Mouse (Mus musculus) heart, embryonic 12.5 days (tissue): ENCODE results near the gene Actn4. TPM values are rescaled to one million over a fixed set of nuclear protein-coding genes. Genes with fewer than 3 reads are reported as not detected.

Source experiments
- polyA plus RNA-seq: library from polyadenylated mRNA; unstranded; fragments of >200 nt; fragmentation: Nextera tagmentation; extraction: Ambion mirVana; gene quantifications from 2 replicates; pipeline ENCODE4 v1.2.1, GENCODE M21; 2016

Actn4 gene
- polyA plus RNA-seq, 1 experiment from 2014 or later: 317 TPM

Other genes with a start within 250 kb of the Actn4 start
- 9.9 and 10.4 TPM in 2 replicates for gene Fbxo17, start 245.5 kb downstream of the Actn4 start, polyA plus RNA-seq
- gene Mrps12, start 220.5 kb downstream of the Actn4 start, polyA plus RNA-seq: 116 TPM in 2 replicates
- gene Sars2, start 220.3 kb downstream of the Actn4 start, polyA plus RNA-seq: 23.2 and 27.3 TPM in 2 replicates
- not detected in 2 replicates for gene Ccer2, start 206.2 kb downstream of the Actn4 start, polyA plus RNA-seq
- 46.6 and 49.0 TPM in 2 replicates for gene Sirt2, start 195.6 kb downstream of the Actn4 start, polyA plus RNA-seq
- 30.0 and 32.1 TPM in 2 replicates for gene Nfkbib, start 194.8 kb downstream of the Actn4 start, polyA plus RNA-seq
- gene Rinl, start 173.4 kb downstream of the Actn4 start, polyA plus RNA-seq: 2.7 and 2.8 TPM in 2 replicates
- 218 and 232 TPM in 2 replicates for gene Hnrnpl, start 153.8 kb downstream of the Actn4 start, polyA plus RNA-seq
- 137 and 142 TPM in 2 replicates for gene Ech1, start 137.1 kb downstream of the Actn4 start, polyA plus RNA-seq
- 4.2 and 4.4 TPM in 2 replicates for gene Lgals4, start 128.5 kb downstream of the Actn4 start, polyA plus RNA-seq
- 1.1 and 1.3 TPM in 2 replicates for gene Lgals7, start 98.5 kb downstream of the Actn4 start, polyA plus RNA-seq
- gene Capn12, start 80.9 kb downstream of the Actn4 start, polyA plus RNA-seq: 0.17 and 0.27 TPM in 2 replicates
- 254 and 255 TPM in 2 replicates for gene Eif3k, start 19.5 kb upstream of the Actn4 start, polyA plus RNA-seq
- gene Map4k1, start 19.7 kb upstream of the Actn4 start, polyA plus RNA-seq: 5.8 and 6.5 TPM in 2 replicates
- 0.14 and 0.24 TPM in 2 replicates for gene Ryr1, start 162.8 kb upstream of the Actn4 start, polyA plus RNA-seq
- 0.71 and 0.95 TPM in 2 replicates for gene Rasgrp4, start 172.5 kb upstream of the Actn4 start, polyA plus RNA-seq
- 13.5 TPM in 2 replicates for gene Fam98c, start 193.9 kb upstream of the Actn4 start, polyA plus RNA-seq
- gene Ggn, start 207.9 kb upstream of the Actn4 start, polyA plus RNA-seq: 0.21 and 0.41 TPM in 2 replicates
- 1.6 and 2.1 TPM in 2 replicates for gene Spred3, start 208.1 kb upstream of the Actn4 start, polyA plus RNA-seq
- 221 and 225 TPM in 2 replicates for gene Psmd8, start 218.4 kb upstream of the Actn4 start, polyA plus RNA-seq